Mouse (Mus musculus) lung, postnatal 0 days (tissue): Measurements from ENCODE around the gene Ptx4.

ENCODE experiments used
- CTCF ChIP-seq: IDR thresholded peaks from 2 replicates; pipeline ENCODE4 v1.5.1; 2016; ENCODE audit warnings: antibody characterized with exemption, mild to moderate bottlenecking
- EP300 ChIP-seq: IDR thresholded peaks from 2 replicates; pipeline ENCODE4 v1.6.1; 2016; ENCODE audit warnings: antibody characterized with exemption, mild to moderate bottlenecking, control low read depth

DNA sequence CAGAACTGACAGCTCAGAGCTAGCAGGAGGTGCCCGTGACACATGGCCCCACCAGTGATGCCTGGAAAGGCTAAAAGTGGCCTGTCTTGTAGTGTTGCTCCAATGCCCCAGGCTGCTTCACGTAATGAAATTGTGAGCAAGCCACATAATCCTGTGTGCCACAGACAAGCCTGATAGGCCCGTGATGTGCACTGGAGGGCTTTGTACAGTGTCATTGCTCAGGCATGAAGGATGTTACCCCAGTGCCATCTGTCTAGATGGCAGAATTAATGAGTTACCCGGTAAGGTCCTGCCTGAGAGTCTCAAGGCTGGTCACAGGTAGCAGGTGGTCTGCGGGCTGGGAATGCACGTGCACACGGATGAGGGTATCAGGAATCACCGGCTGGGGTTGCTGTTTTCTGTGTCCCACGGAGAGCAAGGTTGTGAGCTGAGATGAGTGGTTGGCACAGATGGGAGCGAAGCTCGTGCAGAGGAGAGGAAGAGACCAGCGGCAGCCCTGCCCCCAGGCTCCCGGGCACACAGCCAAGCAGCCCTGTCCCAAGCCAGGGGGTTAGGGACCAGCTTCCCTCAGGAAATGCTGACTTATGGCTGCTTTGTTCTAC, 42.7 kb upstream of the Ptx4 start:
- TF ChIP-seq CTCF, result no peak
- TF ChIP-seq EP300, result no peak; the same call in 1 of the 2 replicates
